Mouse (Mus musculus) megakaryocyte, adult 5-6 weeks (primary cell): ENCODE data around the gene Fbxo17. TPM values are rescaled to one million over a fixed set of nuclear protein-coding genes. Genes with fewer than 3 reads are reported as not detected.
A peak's percentile ranks its signal among the peaks of the same experiment; 100 is the strongest.

Source experiments
- ATAC-seq: 2 replicates; pipeline ENCODE4 v1.8.0; 2016; ENCODE audit warnings: mild to moderate bottlenecking, inconsistent platforms; ENCODE audit not compliant: poor library complexity, severe bottlenecking
- total RNA-seq, 2 experiments: library from RNA; stranded (forward) in 1 of 2; stranded (reverse) in 1 of 2; fragments of 153-499, 151-499 nt in 1 of 2; fragments of 221-1000, 200-1000 nt in 1 of 2; gene quantifications; 2 replicates each; pipeline versions ENCODE4 v1.2.3 to v1.2.4; 2015 to 2017

Fbxo17 gene
- total RNA-seq, 2 experiments from 2014 or later: 0.26 to 1.2 TPM

DNA sequence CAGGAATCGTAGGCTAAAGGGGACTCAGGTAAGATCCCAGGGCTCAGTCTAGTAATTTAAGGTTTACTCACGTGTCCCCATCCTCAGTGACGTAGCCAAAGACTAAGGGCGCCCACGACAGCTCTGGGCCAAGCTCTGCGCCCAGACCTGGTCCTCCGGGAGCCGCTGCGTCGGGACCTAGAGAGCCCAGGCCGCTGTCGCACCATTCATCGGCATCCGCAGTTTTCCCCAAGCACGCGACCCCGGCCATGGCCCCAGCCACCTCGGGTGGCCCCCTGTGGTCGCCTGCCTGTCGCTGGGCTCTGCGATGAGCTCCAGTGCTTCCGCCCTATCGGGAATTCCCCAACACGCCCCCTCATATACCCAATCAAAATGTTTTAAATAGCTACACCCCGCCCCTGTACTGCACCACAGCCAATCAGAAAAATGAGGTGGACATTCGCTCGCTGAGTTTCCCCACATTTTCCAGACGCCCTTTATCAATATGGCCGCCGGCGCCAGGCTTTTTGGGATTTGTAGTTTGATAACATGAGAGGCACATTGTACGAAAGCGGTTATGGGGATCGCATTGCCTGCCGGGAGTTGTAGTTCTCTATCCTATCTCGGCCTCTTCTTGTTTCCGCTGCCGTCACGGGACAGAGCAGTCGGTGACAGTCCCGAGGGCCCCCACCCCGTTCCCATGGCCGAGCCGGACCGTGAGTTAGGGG lies 49.7 kb downstream of the Fbxo17 start, which contains the start of gene Sirt2:
TSS of gene Sirt2 (plus strand) at position 563 of the 707 bp plus-strand sequence.
- peak; percentile 96 for ATAC-seq

GRCm38 (mm10) chr7:28766910-28767309 lies 50.3 kb downstream of the Fbxo17 start:
- no peak for ATAC-seq

DNA sequence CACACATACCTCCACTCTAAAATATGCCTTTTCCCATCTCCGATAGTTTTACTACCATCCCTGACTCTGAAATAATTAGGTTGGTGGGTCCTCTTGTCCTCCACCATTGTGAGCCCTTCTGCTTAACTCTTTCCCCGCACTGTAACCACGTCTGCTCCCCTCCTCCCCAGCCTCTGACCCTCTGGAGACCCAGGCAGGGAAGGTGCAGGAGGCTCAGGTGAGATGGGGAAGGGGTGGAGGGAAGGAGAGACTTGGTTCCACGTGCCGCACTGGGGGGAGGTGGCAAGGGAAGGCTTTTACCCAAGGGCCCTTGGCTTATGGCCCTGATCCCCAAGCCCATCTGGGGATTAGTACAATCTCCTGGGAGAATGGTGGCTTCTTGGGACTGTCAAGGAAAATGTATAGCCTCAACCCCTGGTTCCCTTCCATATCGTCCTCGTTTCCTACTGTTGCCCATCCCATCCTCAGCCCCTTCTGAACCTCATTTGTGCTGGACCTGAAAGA lies 50.9 kb downstream of the Fbxo17 start, which contains the start of gene Nfkbib:
TSS of gene Nfkbib (minus strand) at position 51 of the 504 bp plus-strand sequence.
- ATAC-seq: no peak

GRCm38 (mm10) chr7:28769414-28769958 lies 52.9 kb downstream of the Fbxo17 start:
- ATAC-seq: no peak

DNA sequence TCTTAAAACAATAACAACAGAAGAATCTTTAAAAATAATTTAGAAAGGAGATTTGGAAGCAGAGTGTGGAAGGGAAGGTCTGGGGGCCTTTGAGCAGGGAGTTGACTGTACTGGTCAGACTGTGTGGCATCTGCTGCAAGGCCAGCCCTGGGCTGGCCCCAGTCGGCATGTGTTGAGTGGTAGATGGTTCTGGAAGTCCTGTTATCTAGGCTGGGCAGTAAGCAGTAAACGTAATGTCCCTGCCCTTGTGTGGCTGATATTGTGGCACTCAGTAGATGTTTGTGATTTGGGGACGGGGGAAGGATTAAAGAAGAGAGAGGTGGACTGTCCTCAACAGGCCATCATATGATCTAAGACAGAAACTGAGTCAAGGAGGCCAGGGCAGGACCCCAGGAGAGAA lies 53.7 kb downstream of the Fbxo17 start:
- ATAC-seq: no peak

DNA sequence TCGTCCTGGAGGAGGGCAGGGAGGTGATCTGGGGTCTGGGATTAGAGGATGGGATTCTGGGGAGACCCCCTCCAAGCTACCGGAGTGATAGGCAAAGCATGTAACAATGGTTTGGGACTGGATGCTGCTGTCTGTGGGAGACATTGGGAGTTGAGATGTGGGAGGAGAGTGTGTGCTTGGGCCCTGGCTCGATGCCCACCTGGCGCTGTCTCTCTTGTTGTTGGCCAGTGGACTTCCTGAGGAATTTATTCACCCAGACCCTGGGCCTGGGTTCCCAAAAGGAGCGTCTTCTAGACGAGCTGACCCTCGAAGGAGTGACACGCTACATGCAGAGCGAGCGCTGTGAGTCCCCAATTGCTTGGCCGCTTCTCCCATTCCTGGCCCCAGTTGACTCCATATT lies 55.3 kb downstream of the Fbxo17 start:
- ATAC-seq: no peak

DNA sequence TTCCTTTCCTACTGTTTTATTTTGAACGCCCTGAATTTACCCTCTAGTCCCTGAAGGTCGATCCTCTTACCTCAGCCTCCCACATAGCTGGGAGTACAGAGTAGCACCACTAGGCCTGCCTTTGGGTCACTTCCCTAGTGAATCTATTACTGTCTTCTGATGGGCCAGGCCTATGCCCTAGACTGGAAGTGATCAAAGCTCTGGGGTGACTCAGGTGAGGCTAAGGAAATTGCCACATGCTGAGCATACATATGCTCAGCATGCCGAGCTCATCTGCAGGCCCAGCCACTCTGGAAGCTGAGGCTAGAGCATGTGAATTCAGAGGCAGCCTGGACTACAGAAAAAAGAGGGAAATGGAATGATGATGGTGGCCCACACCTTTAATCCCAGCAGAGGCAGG lies 56.6 kb downstream of the Fbxo17 start:
- ATAC-seq: peak; percentile 90

DNA sequence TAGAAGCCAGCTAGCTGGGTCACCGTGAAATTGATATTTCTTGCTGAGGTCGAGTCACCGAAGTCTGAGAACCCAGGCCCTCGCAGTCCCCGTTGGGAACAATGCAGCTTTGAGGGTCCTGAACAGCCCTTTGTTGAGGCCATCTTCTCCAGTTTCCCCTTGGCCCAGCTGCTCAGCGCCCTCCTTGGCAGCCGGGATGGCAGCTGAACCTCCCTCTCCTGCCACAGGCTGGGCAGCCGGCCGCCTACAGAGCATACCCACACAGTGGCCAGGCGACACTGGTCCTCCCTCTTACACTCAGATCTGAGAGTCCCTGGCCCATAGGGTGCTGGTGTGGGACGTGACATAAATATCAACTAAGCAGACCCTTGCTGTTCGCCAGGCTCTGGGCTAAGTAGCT lies 57.6 kb downstream of the Fbxo17 start:
- no peak for ATAC-seq

GRCm38 (mm10) chr7:28775129-28775528 lies 58.5 kb downstream of the Fbxo17 start:
- no peak for ATAC-seq

DNA sequence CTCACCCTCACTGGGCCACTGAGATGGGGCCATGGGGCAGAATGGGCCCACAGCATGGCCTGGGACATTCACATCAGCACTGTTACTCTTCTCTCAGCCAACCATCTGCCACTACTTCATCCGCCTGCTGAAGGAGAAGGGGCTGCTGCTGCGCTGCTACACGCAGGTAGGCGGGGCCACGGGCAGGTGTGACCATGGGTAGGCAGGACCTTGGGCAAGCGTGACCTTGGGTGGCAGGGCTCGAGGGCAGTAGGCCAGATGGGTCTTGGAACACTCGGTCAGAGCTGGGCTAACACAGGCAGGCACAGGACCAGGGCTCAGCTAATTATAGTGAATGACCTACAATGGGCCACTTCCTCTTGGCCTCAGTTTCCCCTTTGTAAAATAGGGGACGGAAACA lies 62.2 kb downstream of the Fbxo17 start:
- ATAC-seq: no peak

- peak; percentile 79 for ATAC-seq
These were observed 63.6 kb downstream of the Fbxo17 start for GRCm38 (mm10) chr7:28780067-28780658.

DNA sequence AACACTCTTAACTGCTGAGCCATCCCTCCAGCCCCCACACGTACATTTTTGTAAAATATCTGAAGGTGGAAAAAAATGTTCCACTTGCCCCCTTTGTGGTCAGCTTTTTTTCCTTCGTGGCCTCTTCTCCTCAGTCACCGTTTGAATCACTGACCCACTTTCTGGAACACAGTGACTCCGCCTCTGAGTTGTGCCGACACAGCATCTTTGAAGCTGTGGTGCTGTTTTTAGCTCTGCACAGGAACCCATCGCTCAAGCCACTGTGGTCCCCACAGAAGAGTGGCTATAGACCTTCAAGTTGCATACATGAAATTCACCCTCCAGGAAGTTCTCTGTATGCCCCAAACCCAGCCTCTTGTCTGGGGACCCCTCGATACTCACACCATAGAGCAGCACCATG lies 64.3 kb downstream of the Fbxo17 start:
- peak; percentile 34 for ATAC-seq

DNA sequence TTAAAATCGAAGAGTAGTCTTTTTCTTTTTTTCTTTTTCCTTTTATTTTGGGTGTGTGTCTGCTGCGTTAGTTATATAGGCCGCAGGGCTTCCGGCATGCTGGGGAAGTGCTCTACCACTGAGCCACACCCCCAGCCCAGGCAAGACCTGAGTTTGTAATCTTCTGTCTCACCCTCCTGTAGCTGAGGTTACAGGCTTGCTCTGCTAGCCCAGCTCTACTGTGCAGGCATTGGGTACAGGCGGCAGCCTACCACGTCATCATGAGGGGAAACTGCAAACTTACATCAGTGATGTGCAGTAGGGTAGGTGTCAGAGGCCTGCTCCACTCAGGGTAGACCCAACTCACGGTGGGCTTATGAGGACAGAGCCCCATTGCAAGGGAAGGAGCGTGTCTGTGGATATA lies 64.7 kb downstream of the Fbxo17 start:
- peak; percentile 92 for ATAC-seq

DNA sequence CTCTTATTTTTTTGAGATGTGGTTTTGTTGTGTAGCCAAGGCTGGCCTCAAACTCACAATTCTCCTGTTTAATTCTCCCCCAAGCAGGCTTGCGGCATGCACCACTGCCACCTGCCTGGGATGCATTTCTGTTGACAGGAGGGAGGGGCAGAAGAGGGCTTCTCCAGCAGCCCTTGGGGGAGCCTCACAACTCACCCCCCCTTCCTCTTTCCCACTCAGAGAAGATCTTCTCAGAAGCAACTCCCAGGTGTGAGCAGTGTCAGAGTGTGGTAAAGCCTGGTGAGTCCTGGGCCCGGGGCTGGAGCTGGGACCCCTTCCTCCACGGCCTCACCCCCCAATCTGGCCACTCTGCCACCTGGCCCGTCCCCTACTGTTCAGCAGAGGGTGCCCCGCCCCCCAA lies 68.6 kb downstream of the Fbxo17 start:
- no peak for ATAC-seq

Other genes starting within 250 kb of the Fbxo17 start
- gene Ifnl2, start 206.3 kb upstream of the Fbxo17 start, total RNA-seq (2015): not detected in 2 replicates
- gene Ifnl2, start 206.3 kb upstream of the Fbxo17 start, total RNA-seq (2017): not detected in 2 replicates
- gene Ifnl3, start 194.0 kb upstream of the Fbxo17 start, total RNA-seq (2015): not detected in 2 replicates
- not detected in 2 replicates for gene Ifnl3, start 194.0 kb upstream of the Fbxo17 start, total RNA-seq (2017)
- gene Sycn, start 175.9 kb upstream of the Fbxo17 start, total RNA-seq (2015): not detected in 2 replicates
- gene Sycn, start 175.9 kb upstream of the Fbxo17 start, total RNA-seq (2017): not detected in 2 replicates
- gene Nccrp1, start 169.6 kb upstream of the Fbxo17 start, total RNA-seq (2015): 1.4 and 2.2 TPM in 2 replicates
- 0.26 TPM in 1 of 2 replicates, not detected in the other for gene Nccrp1, start 169.6 kb upstream of the Fbxo17 start, total RNA-seq (2017)
- gene Samd4b, start 118.7 kb upstream of the Fbxo17 start, total RNA-seq (2015): 30.2 and 35.4 TPM in 2 replicates
- gene Samd4b, start 118.7 kb upstream of the Fbxo17 start, total RNA-seq (2017): 6.1 and 7.1 TPM in 2 replicates
- gene Pak4, start 118.6 kb upstream of the Fbxo17 start, total RNA-seq (2015): 10.0 and 12.8 TPM in 2 replicates
- 9.9 and 11.7 TPM in 2 replicates for gene Pak4, start 118.6 kb upstream of the Fbxo17 start, total RNA-seq (2017)
- gene Acp7, start 85.5 kb upstream of the Fbxo17 start, total RNA-seq (2015): not detected in 2 replicates
- not detected in 2 replicates for gene Acp7, start 85.5 kb upstream of the Fbxo17 start, total RNA-seq (2017)
- gene Fbxo27, start 24.0 kb upstream of the Fbxo17 start, total RNA-seq (2015): 0.58 and 0.93 TPM in 2 replicates
- 0.08 and 0.70 TPM in 2 replicates for gene Fbxo27, start 24.0 kb upstream of the Fbxo17 start, total RNA-seq (2017)
- 67.6 and 79.2 TPM in 2 replicates for gene Mrps12, start 25.0 kb downstream of the Fbxo17 start, total RNA-seq (2015)
- 29.1 and 32.0 TPM in 2 replicates for gene Mrps12, start 25.0 kb downstream of the Fbxo17 start, total RNA-seq (2017)
- gene Sars2, start 25.2 kb downstream of the Fbxo17 start, total RNA-seq (2015): 4.8 and 4.9 TPM in 2 replicates
- 5.6 and 6.9 TPM in 2 replicates for gene Sars2, start 25.2 kb downstream of the Fbxo17 start, total RNA-seq (2017)
- gene Ccer2, start 39.4 kb downstream of the Fbxo17 start, total RNA-seq (2015): not detected in 2 replicates
- not detected in 2 replicates for gene Ccer2, start 39.4 kb downstream of the Fbxo17 start, total RNA-seq (2017)
- 70.0 and 73.0 TPM in 2 replicates for gene Sirt2, start 49.9 kb downstream of the Fbxo17 start, total RNA-seq (2015)
- 28.0 and 36.7 TPM in 2 replicates for gene Sirt2, start 49.9 kb downstream of the Fbxo17 start, total RNA-seq (2017)
- 15.5 and 19.5 TPM in 2 replicates for gene Nfkbib, start 50.7 kb downstream of the Fbxo17 start, total RNA-seq (2015)
- 13.3 and 15.6 TPM in 2 replicates for gene Nfkbib, start 50.7 kb downstream of the Fbxo17 start, total RNA-seq (2017)
- 64.9 and 68.8 TPM in 2 replicates for gene Rinl, start 72.2 kb downstream of the Fbxo17 start, total RNA-seq (2015)
- 62.6 and 71.5 TPM in 2 replicates for gene Rinl, start 72.2 kb downstream of the Fbxo17 start, total RNA-seq (2017)
- gene Hnrnpl, start 91.7 kb downstream of the Fbxo17 start, total RNA-seq (2015): 275 and 307 TPM in 2 replicates
- 187 and 291 TPM in 2 replicates for gene Hnrnpl, start 91.7 kb downstream of the Fbxo17 start, total RNA-seq (2017)
- gene Ech1, start 108.4 kb downstream of the Fbxo17 start, total RNA-seq (2015): 119 TPM in 2 replicates
- gene Ech1, start 108.4 kb downstream of the Fbxo17 start, total RNA-seq (2017): 78.8 and 82.8 TPM in 2 replicates
- 3.1 and 13.4 TPM in 2 replicates for gene Lgals4, start 117.0 kb downstream of the Fbxo17 start, total RNA-seq (2015)
- gene Lgals4, start 117.0 kb downstream of the Fbxo17 start, total RNA-seq (2017): 5.2 and 5.9 TPM in 2 replicates
- gene Lgals7, start 147.0 kb downstream of the Fbxo17 start, total RNA-seq (2015): not detected in 2 replicates
- not detected in 2 replicates for gene Lgals7, start 147.0 kb downstream of the Fbxo17 start, total RNA-seq (2017)
- gene Capn12, start 164.6 kb downstream of the Fbxo17 start, total RNA-seq (2015): not detected in 2 replicates
- not detected in 2 replicates for gene Capn12, start 164.6 kb downstream of the Fbxo17 start, total RNA-seq (2017)
- 82.5 and 87.8 TPM in 2 replicates for gene Actn4, start 245.5 kb downstream of the Fbxo17 start, total RNA-seq (2015)
- gene Actn4, start 245.5 kb downstream of the Fbxo17 start, total RNA-seq (2017): 44.7 and 55.1 TPM in 2 replicates